Mouse (Mus musculus) heart, embryonic 13.5 days (tissue): ENCODE data around the gene Mustn1. TPM values are rescaled to one million over a fixed set of nuclear protein-coding genes. Genes with fewer than 3 reads are reported as not detected.

Experiments
- ATAC-seq: fragments of 200-750 bp; cut with Nextera tagmentation; 2 replicates; pipeline ENCODE4 v1.8.0; 2017; ENCODE audit warnings: moderate TSS enrichment; ENCODE audit not compliant: insufficient number of reproducible peaks, low FRiP score, low TSS enrichment; ENCODE audit errors: extremely low read depth
- H3K27ac ChIP-seq: fragments of 300-500 bp; sonication (generic); replicated peaks from 2 replicates; pipeline ENCODE4 v1.5.1; 2015; ENCODE audit warnings: moderate library complexity, mild to moderate bottlenecking, inconsistent platforms
- H3K27me3 ChIP-seq: fragments of 300-500 bp; sonication (generic); replicated peaks from 2 replicates; pipeline ENCODE4 v1.6.1; 2015; ENCODE audit warnings: mild to moderate bottlenecking, inconsistent platforms
- H3K36me3 ChIP-seq: fragments of 300-500 bp; sonication (generic); 2 replicates; pipeline ENCODE4 v1.6.1; 2015; ENCODE audit warnings: mild to moderate bottlenecking, inconsistent platforms
- H3K4me1 ChIP-seq: fragments of 300-500 bp; sonication (generic); 2 replicates; pipeline ENCODE4 v1.6.1; 2015; ENCODE audit warnings: inconsistent platforms
- H3K4me2 ChIP-seq: fragments of 300-500 bp; sonication (generic); 2 replicates; pipeline ENCODE4 v1.6.1; 2015; ENCODE audit warnings: inconsistent platforms, mild to moderate bottlenecking, moderate library complexity
- H3K4me3 ChIP-seq: fragments of 300-500 bp; sonication (generic); 2 replicates; pipeline ENCODE4 v1.5.1; 2015; ENCODE audit warnings: moderate library complexity, mild to moderate bottlenecking, inconsistent platforms
- H3K9ac ChIP-seq: fragments of 300-500 bp; sonication (generic); 2 replicates; pipeline ENCODE4 v1.6.1; 2015; ENCODE audit warnings: inconsistent platforms, mild to moderate bottlenecking, moderate library complexity
- H3K9me3 ChIP-seq: fragments of 300-500 bp; sonication (generic); 2 replicates; pipeline ENCODE4 v1.6.1; 2016; ENCODE audit warnings: inconsistent platforms
- WGBS: fragments of 180-500 bp; shearing (Covaris S2); methylation state at CpG from one replicate; pipeline ENCODE4 v1.1.7; 2015; ENCODE audit warnings: mixed read lengths; 5-methylcytosine and 5-hydroxymethylcytosine counted together
- polyA plus RNA-seq: library from polyadenylated mRNA; unstranded; fragments of >200 nt; fragmentation: Nextera tagmentation; extraction: Ambion mirVana; gene quantifications from 2 replicates; pipeline ENCODE4 v1.2.1, GENCODE M21; 2015

The Mustn1 gene
- polyA plus RNA-seq: 2.5 and 2.6 TPM in 2 replicates

DNA sequence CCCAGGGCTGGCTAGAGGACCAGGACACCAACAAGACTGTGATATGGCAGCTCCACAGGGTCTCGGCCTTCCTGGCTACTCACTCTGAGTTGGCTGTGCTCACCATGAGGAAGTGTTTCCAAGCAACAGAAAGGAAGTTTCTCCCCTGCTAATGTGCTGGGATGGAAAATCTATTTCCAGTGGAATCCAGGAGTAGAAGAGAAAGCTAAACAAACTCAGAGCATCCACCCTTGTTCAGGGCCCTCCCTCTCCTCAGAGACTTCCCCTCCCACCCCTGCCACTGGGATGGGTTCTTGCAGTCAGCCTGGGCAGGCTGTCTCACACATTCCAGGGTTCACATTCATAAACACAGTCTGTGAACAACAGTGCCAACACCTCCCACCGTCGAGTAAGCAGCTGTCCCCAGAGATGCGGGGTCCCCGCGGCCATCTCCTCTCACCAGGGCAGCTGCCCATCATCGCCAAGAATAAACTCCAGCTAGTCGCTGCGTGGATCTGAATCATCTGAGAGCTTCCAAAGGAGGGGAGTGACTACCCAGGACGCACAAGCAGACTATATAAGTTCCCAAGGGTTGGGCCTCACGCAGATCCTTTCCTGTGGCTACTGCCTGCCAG is at the start of gene Mustn1:
Mustn1 (plus strand) TSS at position 243 of the 614 bp plus-strand sequence.
- Histone ChIP-seq H3K27me3 (no peaks in the 10 kb centered on the region), H3K9me3 (no peaks in the 10 kb centered on the region), H3K4me3 (no peak within 1 kb of the TSS), H3K36me3 (peaks cover 14% of the 10 kb centered on the region), H3K4me1 (peaks cover 30% of the 10 kb centered on the region), H3K9ac (peak within 1 kb of the TSS; percentile 8; the same call in 1 of the 2 replicates), H3K4me2 (peak within 1 kb of the TSS; percentile 19; the same call in 1 of the 2 replicates), H3K27ac (peak within 1 kb of the TSS; percentile 79)
- WGBS: 34% methylated on average over 11 of the region's 11 CpGs
- peak; percentile 23; the same call in 1 of the 2 replicates for ATAC-seq

DNA sequence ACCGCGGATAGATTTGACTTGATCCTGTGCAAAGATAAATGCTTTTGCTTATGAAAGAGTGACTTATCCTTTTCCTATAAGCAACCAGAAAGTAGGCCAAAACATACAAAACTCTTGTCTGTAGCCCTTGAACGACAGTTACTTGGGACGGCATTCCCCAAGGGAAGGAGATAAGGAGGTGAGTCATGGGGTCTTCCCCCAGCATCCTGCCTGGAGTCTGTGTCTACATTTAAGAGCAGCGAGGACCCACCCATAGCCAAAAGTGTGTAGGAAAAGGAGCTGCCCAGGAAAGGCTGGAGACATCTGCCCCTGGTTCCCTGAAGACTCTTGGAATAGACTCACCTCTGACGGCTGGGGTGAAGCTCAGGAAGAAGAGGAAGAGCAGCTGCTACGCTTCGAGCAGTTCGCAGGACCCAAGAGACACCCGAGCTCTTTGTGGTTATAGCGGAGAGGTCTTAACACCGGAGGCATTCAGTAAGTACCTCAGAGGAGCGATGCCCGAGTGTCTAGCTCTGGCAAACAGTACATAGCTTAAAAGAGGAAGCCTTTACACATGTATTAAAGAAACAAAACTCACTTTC is 41.5 kb upstream of the Mustn1 start:
- Histone ChIP-seq H3K27ac (no peak overlapping the region), H3K36me3 (peaks cover 14% of the 10 kb centered on the region), H3K9ac (no peak overlapping the region), H3K4me1 (peaks cover 17% of the 10 kb centered on the region), H3K4me2 (no peak overlapping the region), H3K9me3 (no peaks in the 10 kb centered on the region; the same call in 1 of the 2 replicates), H3K27me3 (no peaks in the 10 kb centered on the region), H3K4me3 (no peak overlapping the region)
- 62% methylated on average over 14 of the region's 14 CpGs for WGBS
- ATAC-seq: no peak

DNA sequence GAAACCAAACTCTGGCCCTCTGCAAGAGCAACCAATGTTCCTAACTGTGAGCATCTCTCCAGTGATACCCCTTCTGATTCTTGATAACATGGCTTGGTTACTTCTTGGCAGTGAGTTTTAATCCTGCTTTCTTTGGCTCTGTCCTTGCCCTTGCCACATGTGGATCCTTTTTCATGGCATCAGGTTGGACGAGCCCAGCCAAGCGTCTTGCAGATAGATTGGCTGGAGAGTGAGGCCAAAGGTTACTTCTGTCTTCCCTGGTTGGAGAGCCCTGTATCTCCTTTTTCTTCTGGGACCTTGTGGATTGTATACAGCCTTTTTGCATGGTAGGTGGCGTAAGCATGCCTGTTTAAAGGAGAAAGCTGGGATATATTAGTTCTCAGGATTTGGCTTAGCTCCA is 35.3 kb upstream of the Mustn1 start:
- no peak overlapping the region for H3K27ac ChIP-seq
- peaks cover 4% of the 10 kb centered on the region; the same call in 1 of the 2 replicates for H3K36me3 ChIP-seq
- no peaks in the 10 kb centered on the region for H3K27me3 ChIP-seq
- no peak for ATAC-seq
- H3K4me2 ChIP-seq: no peak overlapping the region
- no peak overlapping the region for H3K9ac ChIP-seq
- H3K4me1 ChIP-seq: no peaks in the 10 kb centered on the region
- H3K9me3 ChIP-seq: no peaks in the 10 kb centered on the region; the same call in 1 of the 2 replicates
- WGBS: 82% methylated on average over 3 of the region's 3 CpGs
- H3K4me3 ChIP-seq: no peak overlapping the region

DNA sequence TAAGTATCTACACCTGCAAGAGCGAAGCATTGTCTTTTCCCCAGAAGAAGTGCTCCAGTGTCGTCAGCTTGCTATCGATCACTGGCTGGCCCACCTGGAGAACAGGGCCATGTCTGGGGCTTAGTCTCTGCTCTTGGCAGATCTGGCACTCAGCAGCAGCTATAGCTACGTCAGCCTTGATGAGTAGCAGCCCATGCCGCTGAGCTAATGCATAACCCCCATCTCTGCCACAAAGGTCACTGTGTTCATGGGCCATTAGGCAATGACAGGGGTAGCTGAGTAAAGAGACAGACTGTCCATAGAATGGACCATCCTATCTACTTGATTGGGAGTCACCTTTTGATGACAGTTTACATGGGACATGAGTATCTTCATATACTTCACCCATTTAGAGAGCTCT is 28.5 kb upstream of the Mustn1 start:
- H3K4me3 ChIP-seq: no peak overlapping the region
- peaks cover 3% of the 10 kb centered on the region; the same call in 1 of the 2 replicates for H3K36me3 ChIP-seq
- H3K27me3 ChIP-seq: no peaks in the 10 kb centered on the region
- 88% methylated on average over 5 of the region's 5 CpGs for WGBS
- no peaks in the 10 kb centered on the region for H3K9me3 ChIP-seq
- H3K4me2 ChIP-seq: no peak overlapping the region
- no peak overlapping the region for H3K9ac ChIP-seq
- H3K4me1 ChIP-seq: no peaks in the 10 kb centered on the region
- no peak for ATAC-seq
- no peak overlapping the region for H3K27ac ChIP-seq

DNA sequence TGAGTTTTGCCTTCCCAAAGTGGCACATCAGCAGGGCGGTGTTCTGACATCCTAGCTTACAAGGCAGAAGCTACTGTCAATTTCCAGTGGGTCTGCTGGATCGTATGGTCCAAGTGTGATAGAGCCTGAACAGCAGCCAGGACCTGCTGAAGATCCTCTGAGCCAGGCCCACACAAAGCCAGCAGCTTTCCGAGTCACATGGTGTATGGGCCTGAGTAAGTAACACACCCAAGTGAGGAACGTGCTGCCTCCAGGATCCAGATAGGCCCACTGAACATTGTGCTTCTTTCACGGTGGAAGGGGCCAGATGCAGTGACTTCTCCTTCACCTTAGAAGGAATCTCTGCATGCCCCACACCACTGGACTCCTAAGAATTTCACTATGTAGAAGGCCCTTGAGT is 26.7 kb upstream of the Mustn1 start:
- no peak overlapping the region for H3K27ac ChIP-seq
- H3K4me3 ChIP-seq: no peak overlapping the region
- H3K9ac ChIP-seq: no peak overlapping the region
- H3K36me3 ChIP-seq: peaks cover 3% of the 10 kb centered on the region; the same call in 1 of the 2 replicates
- no peaks in the 10 kb centered on the region for H3K27me3 ChIP-seq
- no peaks in the 10 kb centered on the region for H3K9me3 ChIP-seq
- no peaks in the 10 kb centered on the region; the same call in 1 of the 2 replicates for H3K4me1 ChIP-seq
- no peak overlapping the region for H3K4me2 ChIP-seq
- no peak for ATAC-seq
- 79% methylated on average over 5 of the region's 5 CpGs for WGBS

DNA sequence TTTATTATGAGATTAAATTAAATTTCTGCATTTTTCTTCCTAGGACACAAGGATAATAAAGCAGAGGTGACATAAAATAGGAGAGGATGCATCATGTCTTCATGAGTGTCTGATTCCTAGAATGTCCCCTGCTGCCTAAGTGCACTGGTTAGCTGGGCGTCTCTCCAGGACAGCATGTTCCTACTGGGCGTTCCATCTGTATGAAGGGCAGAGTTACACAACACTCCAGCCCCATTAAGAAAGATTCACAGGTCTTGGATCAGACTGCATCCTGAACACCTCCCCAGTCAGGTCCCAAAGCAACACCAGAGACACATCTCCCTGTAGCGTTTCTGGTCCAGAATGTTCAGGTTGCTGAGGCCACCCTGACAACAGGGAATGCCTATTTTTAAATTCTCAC is 23.7 kb upstream of the Mustn1 start:
- WGBS: 85% methylated on average over 3 of the region's 3 CpGs

DNA sequence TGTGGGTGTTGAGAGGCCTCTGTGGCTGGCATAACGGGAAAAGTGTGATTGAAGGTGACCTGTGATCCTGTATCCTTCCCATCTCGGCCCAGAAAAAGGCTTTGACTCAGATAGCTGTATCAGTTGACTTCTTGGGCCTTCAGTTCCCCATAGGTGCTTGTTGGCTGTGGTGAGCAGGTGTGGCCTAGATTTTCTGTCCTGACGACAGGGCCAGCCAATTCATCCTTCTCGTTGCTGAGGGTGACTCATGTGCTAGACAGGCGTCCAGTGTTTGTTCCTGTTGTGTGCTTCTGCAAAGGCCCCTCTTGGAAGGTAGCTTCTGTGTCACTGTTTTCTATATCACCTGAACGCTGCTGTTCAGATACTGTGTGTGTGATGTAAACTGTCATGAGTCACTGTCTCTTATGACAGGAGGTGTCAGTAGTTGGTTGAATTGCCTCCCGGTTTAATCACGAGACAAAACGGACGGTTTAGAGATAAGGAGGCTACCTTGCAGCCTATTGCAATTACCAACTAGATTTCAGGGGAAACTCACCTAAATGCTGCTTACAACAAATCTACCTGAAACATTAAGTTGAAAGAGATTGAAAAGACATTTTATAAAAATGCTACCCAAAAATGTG is 22.0 kb upstream of the Mustn1 start:
- no peaks in the 10 kb centered on the region for H3K27me3 ChIP-seq
- H3K9me3 ChIP-seq: no peaks in the 10 kb centered on the region
- peaks cover 10% of the 10 kb centered on the region for H3K4me1 ChIP-seq
- 49% methylated on average over 10 of the region's 10 CpGs for WGBS
- H3K4me2 ChIP-seq: no peak overlapping the region
- H3K9ac ChIP-seq: no peak overlapping the region
- ATAC-seq: no peak
- no peak overlapping the region for H3K27ac ChIP-seq
- no peak overlapping the region for H3K4me3 ChIP-seq
- peaks cover 3% of the 10 kb centered on the region; the same call in 1 of the 2 replicates for H3K36me3 ChIP-seq

More for the DNA sequence above, 23.7 kb upstream of the Mustn1 start:
- H3K4me1 ChIP-seq: no peaks in the 10 kb centered on the region; the same call in 1 of the 2 replicates
- H3K27ac ChIP-seq: no peak overlapping the region
- H3K9me3 ChIP-seq: no peaks in the 10 kb centered on the region
- no peak overlapping the region for H3K9ac ChIP-seq
- ATAC-seq: no peak
- no peak overlapping the region for H3K4me2 ChIP-seq
- H3K4me3 ChIP-seq: no peak overlapping the region
- peaks cover 3% of the 10 kb centered on the region; the same call in 1 of the 2 replicates for H3K36me3 ChIP-seq
- H3K27me3 ChIP-seq: no peaks in the 10 kb centered on the region

DNA sequence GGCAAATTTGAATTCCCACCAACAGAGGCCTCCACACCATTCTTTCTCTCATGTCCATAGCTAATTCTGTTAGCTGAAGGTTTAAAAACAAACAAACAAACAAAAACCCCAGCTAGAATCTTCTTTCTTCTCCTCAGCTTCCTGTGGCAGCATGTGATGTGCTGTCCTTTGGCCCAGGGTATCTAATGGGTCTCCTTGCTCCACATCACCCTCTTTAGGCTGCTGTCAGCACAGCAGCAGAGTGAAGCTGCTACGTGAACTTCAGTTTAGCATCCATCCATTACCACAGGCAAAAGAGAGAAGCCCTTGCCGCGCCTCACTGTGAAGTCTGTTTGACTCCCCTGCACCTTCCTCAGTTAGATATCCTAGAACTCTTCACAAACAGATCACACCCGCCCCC is 21.0 kb upstream of the Mustn1 start:
- peaks cover 10% of the 10 kb centered on the region for H3K4me1 ChIP-seq
- H3K9ac ChIP-seq: no peak overlapping the region
- H3K4me2 ChIP-seq: no peak overlapping the region
- no peak overlapping the region for H3K27ac ChIP-seq
- H3K36me3 ChIP-seq: peaks cover 3% of the 10 kb centered on the region; the same call in 1 of the 2 replicates
- no peak for ATAC-seq
- H3K4me3 ChIP-seq: no peak overlapping the region
- no peaks in the 10 kb centered on the region for H3K27me3 ChIP-seq
- no peaks in the 10 kb centered on the region for H3K9me3 ChIP-seq
- WGBS: 66% methylated on average over 4 of the region's 4 CpGs

DNA sequence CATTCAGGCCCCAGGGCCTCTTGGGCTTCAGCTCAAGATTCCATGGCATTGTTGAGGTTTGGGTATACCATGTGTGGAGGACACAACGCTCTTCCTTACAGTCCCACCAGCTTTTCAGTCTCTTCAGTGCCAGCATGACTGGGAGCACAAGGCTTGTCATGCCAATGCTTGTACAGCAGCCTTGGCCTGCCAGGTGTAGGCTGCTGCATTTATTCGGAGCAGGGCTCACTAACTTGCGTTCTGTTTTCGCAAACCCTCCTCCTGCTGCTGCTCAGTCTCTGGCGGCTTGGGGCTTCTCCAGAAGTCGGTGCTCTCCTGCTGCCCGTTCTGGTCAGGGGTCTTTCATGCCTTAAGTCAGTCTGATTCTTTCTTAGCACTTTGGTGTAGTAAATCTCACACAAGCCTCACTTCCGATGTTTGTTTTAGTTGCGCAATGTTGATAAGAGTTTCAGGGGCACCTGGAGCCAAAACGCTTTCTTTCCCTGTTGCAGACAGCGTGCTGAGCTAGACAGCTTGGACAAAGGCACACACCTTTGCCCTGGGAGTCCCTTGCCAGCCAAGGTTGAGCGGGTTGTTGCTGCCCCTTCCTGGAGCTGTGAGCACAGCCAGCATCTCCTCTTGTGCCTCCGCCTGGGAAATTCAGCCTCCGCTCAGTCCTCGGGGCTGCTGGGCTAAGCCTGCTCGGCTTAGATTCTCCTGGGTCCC is 17.4 kb upstream of the Mustn1 start:
- H3K9ac ChIP-seq: peak overlapping the region; percentile 19; the same call in 1 of the 2 replicates

DNA sequence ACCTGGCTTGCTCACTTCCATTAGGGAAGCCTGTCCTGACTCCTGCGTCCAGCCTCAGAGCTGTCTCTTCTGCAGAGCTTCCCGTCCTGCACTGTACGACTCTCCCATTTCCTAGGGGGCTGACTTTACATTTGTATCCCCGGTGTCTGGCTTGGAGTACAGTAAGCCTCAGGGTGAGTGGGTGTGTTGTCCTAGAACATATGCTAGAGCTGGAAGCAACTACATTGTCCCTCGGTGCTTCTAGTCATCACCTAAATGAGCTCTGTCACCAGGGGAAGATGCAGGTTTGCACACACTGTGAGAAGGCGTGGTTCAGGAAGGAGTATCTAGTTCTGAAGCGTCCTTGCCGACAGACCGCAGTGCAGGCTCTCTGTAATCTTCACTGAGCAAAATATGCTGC is 16.6 kb upstream of the Mustn1 start:
- Histone ChIP-seq H3K9me3 (no peaks in the 10 kb centered on the region), H3K27me3 (no peaks in the 10 kb centered on the region), H3K9ac (no peak overlapping the region), H3K27ac (no peak overlapping the region), H3K4me2 (no peak overlapping the region), H3K4me1 (peaks cover 10% of the 10 kb centered on the region), H3K36me3 (peaks cover 18% of the 10 kb centered on the region), H3K4me3 (no peak overlapping the region)
- 75% methylated on average over 9 of the region's 9 CpGs for WGBS
- no peak for ATAC-seq

More for the DNA sequence above, 17.4 kb upstream of the Mustn1 start:
- H3K4me3 ChIP-seq: no peak overlapping the region
- H3K27ac ChIP-seq: no peak overlapping the region
- no peak overlapping the region for H3K4me2 ChIP-seq
- H3K27me3 ChIP-seq: no peaks in the 10 kb centered on the region
- WGBS: 49% methylated on average over 16 of the region's 16 CpGs
- H3K4me1 ChIP-seq: peaks cover 10% of the 10 kb centered on the region
- no peak for ATAC-seq
- no peaks in the 10 kb centered on the region for H3K9me3 ChIP-seq
- H3K36me3 ChIP-seq: peaks cover 16% of the 10 kb centered on the region

DNA sequence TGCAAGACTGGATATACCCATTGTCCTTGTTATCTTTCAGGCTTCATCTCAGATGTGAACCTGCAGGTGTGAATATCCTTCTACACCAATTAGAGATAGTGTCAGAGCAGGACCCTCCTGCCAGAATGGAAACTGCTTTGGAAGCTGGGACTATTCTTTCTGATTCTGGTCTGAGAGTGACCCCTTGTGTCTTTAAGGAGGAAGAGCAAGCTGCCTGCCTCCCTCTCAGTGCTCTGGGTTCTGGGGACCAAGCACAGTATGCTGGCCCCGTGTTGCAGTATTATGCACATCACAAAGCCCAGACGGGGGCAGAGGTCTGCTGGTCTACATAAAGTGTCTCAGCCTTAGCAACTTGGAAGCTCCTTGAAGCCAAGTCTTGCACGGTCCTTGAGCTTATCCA is 13.7 kb upstream of the Mustn1 start:
- no peak overlapping the region for H3K4me3 ChIP-seq
- no peaks in the 10 kb centered on the region for H3K9me3 ChIP-seq
- ATAC-seq: no peak
- 65% methylated on average over 3 of the region's 3 CpGs for WGBS
- no peak overlapping the region for H3K9ac ChIP-seq
- H3K4me1 ChIP-seq: peaks cover 23% of the 10 kb centered on the region
- no peak overlapping the region for H3K4me2 ChIP-seq
- no peaks in the 10 kb centered on the region for H3K27me3 ChIP-seq
- H3K36me3 ChIP-seq: peaks cover 23% of the 10 kb centered on the region
- no peak overlapping the region for H3K27ac ChIP-seq
